Mouse (Mus musculus): ENCODE data around the gene Tmem200a. TPM values are rescaled to one million over a fixed set of nuclear protein-coding genes. Genes with fewer than 3 reads are reported as not detected.

The Tmem200a gene
- polyA plus RNA-seq, 1 experiment from 2014 or later = 20.1 TPM

DNA sequence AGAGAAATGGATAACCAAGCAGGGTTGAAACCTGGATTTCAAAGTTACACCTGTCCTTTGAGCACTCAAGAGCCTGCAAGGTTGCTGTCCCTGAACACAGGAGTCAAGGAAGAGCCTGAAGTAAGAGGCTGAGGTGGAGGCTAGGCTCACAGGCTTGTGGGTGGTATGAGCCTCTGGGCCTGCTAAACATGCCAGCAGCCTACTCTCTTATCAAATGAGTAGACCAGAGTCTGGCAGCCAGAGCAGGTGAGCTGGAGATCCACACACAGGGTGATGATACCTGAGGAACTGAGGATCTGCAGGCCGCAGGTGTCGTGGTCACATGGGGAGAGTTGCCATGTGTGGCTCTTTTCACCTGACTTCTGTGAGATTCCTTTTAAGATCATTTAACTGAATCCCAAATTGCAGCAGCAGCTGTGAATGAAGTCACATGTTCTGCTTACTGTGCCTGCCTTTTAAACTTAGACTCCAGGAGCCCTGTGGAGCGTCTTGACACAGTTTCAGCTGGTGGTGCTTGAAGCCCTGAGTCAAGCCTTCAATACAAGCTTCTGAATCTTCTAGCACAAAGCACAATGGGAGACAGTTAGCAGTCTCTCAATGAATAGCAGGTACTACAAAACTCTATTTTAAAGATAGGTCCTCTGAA lies 19.1 kb downstream of the Tmem200a start:
- H3K27me3 ChIP-seq (replicated peaks) = no peaks in the 10 kb centered on the region
- H3K4me2 ChIP-seq = no peak overlapping the region
- no peaks in the 10 kb centered on the region for H3K9me3 ChIP-seq (replicated peaks)
- H3K27ac ChIP-seq (replicated peaks) = no peak overlapping the region
- no peaks in the 10 kb centered on the region; the same call in 1 of the 2 replicates for H3K36me3 ChIP-seq
- no peak for ATAC-seq (ENCODE audit: low FRiP score)
- H3K4me1 ChIP-seq = no peaks in the 10 kb centered on the region
- 88% methylated on average over 3 of the region's 3 CpGs for WGBS
- H3K4me3 ChIP-seq (replicated peaks) = no peak overlapping the region
- no peak overlapping the region for H3K9ac ChIP-seq (replicated peaks)

DNA sequence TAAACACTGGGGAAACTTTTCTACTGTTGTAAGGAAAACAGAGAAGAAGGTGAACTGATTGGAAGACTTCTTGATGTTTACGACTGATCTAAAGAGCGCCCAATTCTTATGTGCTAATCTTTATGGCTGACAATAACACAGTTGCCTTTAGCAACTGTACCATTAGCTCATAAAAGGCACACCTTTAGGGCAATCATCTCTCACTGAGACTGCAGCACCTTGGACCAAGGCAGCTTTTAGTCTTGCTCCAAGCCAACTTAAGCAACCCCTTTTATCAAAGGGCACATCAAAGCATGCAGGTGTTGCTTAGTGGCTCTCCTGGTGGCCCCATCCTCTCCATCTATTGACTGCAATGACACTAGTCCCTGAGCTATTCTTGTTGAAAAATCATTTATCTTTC lies 27.7 kb downstream of the Tmem200a start:
- no peak overlapping the region for H3K4me2 ChIP-seq
- H3K4me1 ChIP-seq = no peaks in the 10 kb centered on the region
- H3K9me3 ChIP-seq (replicated peaks) = no peaks in the 10 kb centered on the region
- 81% methylated on average over 2 of the region's 2 CpGs for WGBS
- H3K27ac ChIP-seq (replicated peaks) = no peak overlapping the region
- no peak for ATAC-seq (ENCODE audit: low FRiP score)
- H3K27me3 ChIP-seq (replicated peaks) = no peaks in the 10 kb centered on the region
- no peak overlapping the region for H3K9ac ChIP-seq (replicated peaks)
- no peaks in the 10 kb centered on the region for H3K36me3 ChIP-seq
- H3K4me3 ChIP-seq (replicated peaks) = no peak overlapping the region

GRCm38 (mm10) chr10:26034931-26035330 lies 43.9 kb downstream of the Tmem200a start:
- H3K36me3 ChIP-seq = no peaks in the 10 kb centered on the region
- no peaks in the 10 kb centered on the region for H3K27me3 ChIP-seq (replicated peaks)
- no peak overlapping the region for H3K9ac ChIP-seq (replicated peaks)
- H3K27ac ChIP-seq (replicated peaks) = no peak overlapping the region
- H3K4me2 ChIP-seq = no peak overlapping the region
- ATAC-seq (ENCODE audit: low FRiP score) = no peak
- no peak overlapping the region for H3K4me3 ChIP-seq (replicated peaks)
- H3K4me1 ChIP-seq = no peaks in the 10 kb centered on the region
- whole genome bisulfite sequencing = 81% methylated on average over 5 of the region's 5 CpGs
- no peaks in the 10 kb centered on the region for H3K9me3 ChIP-seq (replicated peaks)

DNA sequence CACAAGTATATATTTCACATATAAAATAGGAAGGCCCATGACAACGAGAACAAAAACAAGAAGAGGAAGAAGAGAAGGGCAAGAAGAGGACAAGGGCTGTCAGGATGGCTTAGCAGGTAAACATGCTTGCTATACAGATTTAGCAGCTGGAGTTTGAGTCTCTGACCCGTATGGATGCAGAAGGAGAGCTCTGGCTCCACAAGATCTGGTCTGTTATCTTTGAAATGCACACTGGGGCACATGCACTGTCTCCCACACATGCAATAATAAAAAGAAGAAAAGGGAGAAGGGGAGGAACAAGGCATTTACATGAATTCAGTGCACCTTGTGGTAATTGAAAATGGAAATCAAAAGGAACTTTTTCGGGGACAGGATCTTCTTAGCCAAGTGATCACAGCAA lies 60.1 kb downstream of the Tmem200a start:
- Histone ChIP-seq H3K36me3 (no peaks in the 10 kb centered on the region), H3K4me1 (no peaks in the 10 kb centered on the region), H3K4me3 (replicated peaks) (no peak overlapping the region), H3K9ac (replicated peaks) (no peak overlapping the region), H3K27ac (replicated peaks) (no peak overlapping the region), H3K4me2 (no peak overlapping the region), H3K27me3 (replicated peaks) (no peaks in the 10 kb centered on the region), H3K9me3 (replicated peaks) (no peaks in the 10 kb centered on the region)
- ATAC-seq (ENCODE audit: low FRiP score) = no peak
- 82% methylated on average over 3 of the region's 3 CpGs for WGBS

DNA sequence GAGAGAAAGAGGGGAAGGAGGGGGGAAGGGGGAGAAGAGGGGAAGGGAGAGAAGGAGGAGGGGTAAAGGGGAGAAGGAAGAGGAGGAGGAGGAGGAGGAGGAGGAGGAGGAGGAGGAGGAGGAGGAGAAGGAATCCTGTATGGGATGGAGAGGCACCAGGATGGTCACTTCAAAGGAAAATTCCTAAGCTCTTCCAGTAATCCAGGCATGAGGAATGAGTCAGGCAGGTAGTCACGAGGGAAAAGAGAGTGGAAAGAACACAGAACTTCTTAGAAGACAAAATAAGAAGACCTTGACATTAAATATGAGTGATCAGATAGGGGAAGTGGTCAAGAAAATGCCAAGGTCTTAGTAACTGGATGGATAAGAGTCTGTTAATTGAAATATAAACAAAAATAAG lies 64.6 kb downstream of the Tmem200a start:
- 59% methylated on average over 1 of the region's 1 CpGs for WGBS
- H3K9me3 ChIP-seq (replicated peaks) = no peaks in the 10 kb centered on the region

GRCm38 (mm10) chr10:26008948-26009347 lies 69.9 kb downstream of the Tmem200a start:
- no peaks in the 10 kb centered on the region for H3K9me3 ChIP-seq (replicated peaks)
- no peak overlapping the region for H3K4me2 ChIP-seq
- 66% methylated on average over 5 of the region's 5 CpGs for WGBS
- H3K27me3 ChIP-seq (replicated peaks) = no peaks in the 10 kb centered on the region
- no peaks in the 10 kb centered on the region for H3K36me3 ChIP-seq
- 0 out of 2 replicates have a peak, but pooled peaks cover 4% of the 10 kb centered on the region for H3K4me1 ChIP-seq
- no peak overlapping the region for H3K9ac ChIP-seq (replicated peaks)
- no peak overlapping the region for H3K27ac ChIP-seq (replicated peaks)
- no peak for ATAC-seq (ENCODE audit: low FRiP score)
- H3K4me3 ChIP-seq (replicated peaks) = no peak overlapping the region

More for the DNA sequence above, 64.6 kb downstream of the Tmem200a start:
- no peak overlapping the region for H3K27ac ChIP-seq (replicated peaks)
- H3K36me3 ChIP-seq = no peaks in the 10 kb centered on the region
- H3K9ac ChIP-seq (replicated peaks) = no peak overlapping the region
- no peaks in the 10 kb centered on the region for H3K27me3 ChIP-seq (replicated peaks)
- ATAC-seq (ENCODE audit: low FRiP score) = no peak
- no peak overlapping the region for H3K4me2 ChIP-seq
- H3K4me3 ChIP-seq (replicated peaks) = no peak overlapping the region
- no peaks in the 10 kb centered on the region for H3K4me1 ChIP-seq

- no peak overlapping the region for H3K4me3 ChIP-seq (replicated peaks)
- no peak overlapping the region for H3K9ac ChIP-seq (replicated peaks)
- no peaks in the 10 kb centered on the region for H3K27me3 ChIP-seq (replicated peaks)
- 91% methylated on average over 6 of the region's 6 CpGs for WGBS
- H3K4me1 ChIP-seq = 0 out of 2 replicates have a peak, but pooled peaks cover 4% of the 10 kb centered on the region
- no peaks in the 10 kb centered on the region for H3K36me3 ChIP-seq
- no peak overlapping the region for H3K27ac ChIP-seq (replicated peaks)
- ATAC-seq (ENCODE audit: low FRiP score) = no peak
- H3K4me2 ChIP-seq = no peak overlapping the region
- no peaks in the 10 kb centered on the region for H3K9me3 ChIP-seq (replicated peaks)
Observed at GRCm38 (mm10) chr10:26005471-26005870, 73.4 kb downstream of the Tmem200a start.

GRCm38 (mm10) chr10:26000893-26001292 lies 78.0 kb downstream of the Tmem200a start:
- H3K4me1 ChIP-seq = no peaks in the 10 kb centered on the region
- 91% methylated on average over 2 of the region's 2 CpGs for WGBS
- H3K27me3 ChIP-seq (replicated peaks) = no peaks in the 10 kb centered on the region
- no peak overlapping the region for H3K9ac ChIP-seq (replicated peaks)
- no peak for ATAC-seq (ENCODE audit: low FRiP score)
- H3K36me3 ChIP-seq = no peaks in the 10 kb centered on the region
- no peak overlapping the region for H3K4me2 ChIP-seq
- no peak overlapping the region for H3K4me3 ChIP-seq (replicated peaks)
- H3K27ac ChIP-seq (replicated peaks) = no peak overlapping the region
- no peaks in the 10 kb centered on the region for H3K9me3 ChIP-seq (replicated peaks)

GRCm38 (mm10) chr10:25999291-25999930 lies 79.4 kb downstream of the Tmem200a start:
- Histone ChIP-seq H3K27me3 (replicated peaks) (no peaks in the 10 kb centered on the region), H3K9ac (replicated peaks) (no peak overlapping the region), H3K9me3 (replicated peaks) (no peaks in the 10 kb centered on the region), H3K36me3 (no peaks in the 10 kb centered on the region), H3K27ac (replicated peaks) (no peak overlapping the region), H3K4me2 (no peak overlapping the region), H3K4me1 (no peaks in the 10 kb centered on the region), H3K4me3 (replicated peaks) (no peak overlapping the region)
- ATAC-seq (ENCODE audit: low FRiP score) = no peak
- WGBS = 80% methylated on average over 5 of the region's 5 CpGs

DNA sequence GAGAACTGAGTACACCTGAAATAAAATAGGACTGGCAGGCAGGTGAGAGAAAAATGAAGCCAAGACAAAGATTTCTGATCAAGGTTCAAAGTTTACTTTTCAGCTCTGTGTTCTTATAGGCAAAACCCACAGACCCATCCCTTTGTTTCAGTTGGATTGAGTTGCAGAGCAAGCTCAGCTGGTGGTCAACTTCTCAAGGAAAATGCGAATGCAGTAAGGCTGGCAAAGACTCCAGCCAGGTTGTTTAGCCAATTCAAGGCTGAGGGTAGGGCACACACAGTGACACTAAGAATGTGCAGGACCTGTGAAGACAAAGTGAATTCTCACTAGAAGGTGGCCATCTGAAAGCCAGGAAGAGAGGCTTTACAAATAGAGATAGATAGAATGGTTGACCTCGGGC lies 94.8 kb downstream of the Tmem200a start:
- H3K9me3 ChIP-seq (replicated peaks) = no peaks in the 10 kb centered on the region
- H3K27ac ChIP-seq (replicated peaks) = no peak overlapping the region
- no peaks in the 10 kb centered on the region for H3K36me3 ChIP-seq
- H3K9ac ChIP-seq (replicated peaks) = no peak overlapping the region
- no peaks in the 10 kb centered on the region for H3K27me3 ChIP-seq (replicated peaks)
- no peak overlapping the region for H3K4me2 ChIP-seq
- H3K4me3 ChIP-seq (replicated peaks) = no peak overlapping the region
- H3K4me1 ChIP-seq = no peaks in the 10 kb centered on the region
- WGBS = 59% methylated on average over 2 of the region's 2 CpGs
- no peak for ATAC-seq (ENCODE audit: low FRiP score)

- H3K4me3 ChIP-seq (replicated peaks) = no peak overlapping the region
- 82% methylated on average over 1 of the region's 1 CpGs for WGBS
- no peaks in the 10 kb centered on the region for H3K4me1 ChIP-seq
- ATAC-seq (ENCODE audit: low FRiP score) = no peak
- no peak overlapping the region for H3K27ac ChIP-seq (replicated peaks)
- no peaks in the 10 kb centered on the region for H3K9me3 ChIP-seq (replicated peaks)
- no peak overlapping the region for H3K9ac ChIP-seq (replicated peaks)
- H3K4me2 ChIP-seq = no peak overlapping the region
- no peaks in the 10 kb centered on the region for H3K36me3 ChIP-seq
- no peaks in the 10 kb centered on the region for H3K27me3 ChIP-seq (replicated peaks)
Observed at GRCm38 (mm10) chr10:25982617-25983016, 96.2 kb downstream of the Tmem200a start.

DNA sequence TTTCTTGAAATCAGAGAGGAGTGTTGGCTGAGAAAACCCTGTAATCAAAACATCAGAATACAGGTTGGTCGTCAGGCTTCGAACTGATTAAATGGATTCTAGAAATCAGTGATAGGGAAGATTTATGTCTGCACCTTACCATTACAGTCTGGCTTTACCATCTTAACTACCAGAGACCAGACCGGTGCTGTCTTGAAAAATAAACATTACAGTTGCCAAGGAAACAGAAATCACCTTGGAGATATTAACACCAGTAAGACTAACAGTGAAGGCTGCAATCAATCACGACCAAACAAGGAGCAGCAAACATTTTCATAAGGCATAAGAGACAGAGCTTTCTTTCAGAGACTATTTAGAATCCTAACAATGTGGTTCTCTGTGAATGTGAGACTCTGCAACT lies 116.0 kb downstream of the Tmem200a start:
- ATAC-seq (ENCODE audit: low FRiP score) = no peak

More for the DNA sequence above, 116.0 kb downstream of the Tmem200a start:
- WGBS = 44% methylated on average over 4 of the region's 4 CpGs
- Histone ChIP-seq H3K27me3 (replicated peaks) (no peaks in the 10 kb centered on the region), H3K36me3 (no peaks in the 10 kb centered on the region), H3K9me3 (replicated peaks) (no peaks in the 10 kb centered on the region), H3K27ac (replicated peaks) (no peak overlapping the region), H3K4me1 (no peaks in the 10 kb centered on the region), H3K4me3 (replicated peaks) (no peak overlapping the region), H3K4me2 (no peak overlapping the region), H3K9ac (replicated peaks) (no peak overlapping the region)

Measured in neural tube, embryonic 15.5 days (tissue).